Mouse (Mus musculus) heart, embryonic 10.5 days (tissue): ENCODE data around the gene Accs. TPM values are rescaled to one million over a fixed set of nuclear protein-coding genes. Genes with fewer than 3 reads are reported as not detected.

Experiments
- DNase-seq: peaks from one replicate; pipeline ENCODE4 v3.0.0-alpha.2; 2017; ENCODE audit warnings: low spot score
- H3K27ac ChIP-seq: fragments of 300-500 bp; sonication (generic); 2 replicates; pipeline ENCODE4 v1.5.1; 2016; ENCODE audit warnings: mild to moderate bottlenecking
- H3K27me3 ChIP-seq: fragments of 300-500 bp; sonication (generic); 2 replicates; pipeline ENCODE4 v1.6.1; 2016; ENCODE audit warnings: mild to moderate bottlenecking; ENCODE audit not compliant: poor library complexity, insufficient read depth, severe bottlenecking
- H3K36me3 ChIP-seq: fragments of 300-500 bp; sonication (generic); 2 replicates; pipeline ENCODE4 v1.6.1; 2016; ENCODE audit warnings: mild to moderate bottlenecking, moderate library complexity
- H3K4me1 ChIP-seq: fragments of 300-500 bp; sonication (generic); 2 replicates; pipeline ENCODE4 v1.6.1; 2016; ENCODE audit warnings: mild to moderate bottlenecking
- H3K4me3 ChIP-seq: fragments of 300-500 bp; sonication (generic); 2 replicates; pipeline ENCODE4 v1.5.1; 2016; ENCODE audit warnings: mild to moderate bottlenecking, moderate library complexity
- H3K9me3 ChIP-seq: fragments of 300-500 bp; sonication (generic); 2 replicates; pipeline ENCODE4 v1.6.1; 2016; ENCODE audit warnings: mild to moderate bottlenecking, moderate library complexity
- WGBS: fragments of 180-500 bp; shearing (Covaris S2); methylation state at CpG from one replicate; pipeline ENCODE4 v1.1.7; 2016; 5-methylcytosine and 5-hydroxymethylcytosine counted together
- polyA plus RNA-seq: library from polyadenylated mRNA; unstranded; fragments of >200 nt; fragmentation: Nextera tagmentation; extraction: Ambion mirVana; gene quantifications from 2 replicates; pipeline ENCODE4 v1.2.1, GENCODE M21; 2016

Accs gene
- polyA plus RNA-seq, 1 experiment from 2014 or later, result 7.9 TPM

GRCm38 (mm10) chr2:93783926-93784539 lies 65.7 kb downstream of the Accs start:
- Histone ChIP-seq H3K4me1 (peaks cover 36% of the 10 kb centered on the region), H3K36me3 (peaks cover 4% of the 10 kb centered on the region; the same call in 1 of the 2 replicates), H3K4me3 (no peak overlapping the region), H3K9me3 (no peaks in the 10 kb centered on the region), H3K27me3 (no peaks in the 10 kb centered on the region), H3K27ac (no peak overlapping the region)
- no peak for DNase-seq
- WGBS, result 84% methylated on average over 9 of the region's 9 CpGs

Other genes starting within 250 kb of the Accs start
- 0.83 and 3.6 TPM in 2 replicates for gene Alx4, start 207.6 kb downstream of the Accs start, polyA plus RNA-seq
- gene Ext2, start 27.4 kb downstream of the Accs start, polyA plus RNA-seq, result 82.8 and 83.0 TPM in 2 replicates
- 0.12 TPM in 1 of 2 replicates, not detected in the other for gene Accsl, start 19.2 kb upstream of the Accs start, polyA plus RNA-seq
- 2.6 and 3.1 TPM in 2 replicates for gene Gm13889, start 107.3 kb upstream of the Accs start, polyA plus RNA-seq
- gene Gm27027, start 146.4 kb upstream of the Accs start, polyA plus RNA-seq, result not detected in 2 replicates
- gene Alkbh3, start 160.9 kb upstream of the Accs start, polyA plus RNA-seq, result 66.2 and 74.0 TPM in 2 replicates